Mouse (Mus musculus) midbrain, embryonic 11.5 days (tissue): Measurements from ENCODE around the gene Galnt14. TPM values are rescaled to one million over a fixed set of nuclear protein-coding genes. Genes with fewer than 3 reads are reported as not detected.

Source experiments
- polyA plus RNA-seq: library from polyadenylated mRNA; unstranded; fragments of >200 nt; fragmentation: Nextera tagmentation; extraction: Ambion mirVana; gene quantifications from 2 replicates; pipeline ENCODE4 v1.2.1, GENCODE M21; 2014

The Galnt14 gene
- polyA plus RNA-seq, 1 experiment from 2014 or later = 4.7 TPM

Other genes with a start within 250 kb of the Galnt14 start
- 7.3 and 7.4 TPM in 2 replicates for gene Ehd3, start 93.7 kb upstream of the Galnt14 start, polyA plus RNA-seq
- gene Xdh, start 239.7 kb upstream of the Galnt14 start, polyA plus RNA-seq = 0.04 and 0.08 TPM in 2 replicates